Mouse (Mus musculus) spleen, postnatal 14 days (tissue): Measurements from ENCODE around the gene Tctn1.
A peak's percentile ranks its signal among the peaks of the same experiment; 100 is the strongest.

Experiments
- DNase-seq, 2 experiments: peaks; one replicate each; pipeline ENCODE4 v3.0.0; 2021 to 2022; ENCODE audit warnings: low spot score in 2 of 2

Gene Tctn1

DNA sequence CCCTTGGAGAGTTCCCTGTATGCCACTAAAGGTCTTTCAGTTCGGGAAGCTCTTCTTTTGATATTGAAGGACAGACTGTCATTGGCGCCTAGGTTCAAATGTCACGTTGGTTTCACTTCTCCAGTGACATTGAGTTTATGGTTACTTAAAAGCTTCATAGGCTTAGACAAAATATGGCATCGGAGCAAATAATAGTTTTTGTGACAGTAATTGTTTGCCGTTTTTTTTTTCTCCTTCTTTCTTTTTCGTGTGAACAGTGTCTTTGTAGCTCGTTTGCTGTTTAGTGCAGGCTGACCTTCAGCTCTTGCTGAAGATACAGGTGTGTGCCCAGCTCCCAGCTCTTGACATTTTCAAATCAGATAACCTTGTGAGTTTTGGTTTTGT lies 21.5 kb upstream of the Tctn1 start:
- DNase-seq: no peak

DNA sequence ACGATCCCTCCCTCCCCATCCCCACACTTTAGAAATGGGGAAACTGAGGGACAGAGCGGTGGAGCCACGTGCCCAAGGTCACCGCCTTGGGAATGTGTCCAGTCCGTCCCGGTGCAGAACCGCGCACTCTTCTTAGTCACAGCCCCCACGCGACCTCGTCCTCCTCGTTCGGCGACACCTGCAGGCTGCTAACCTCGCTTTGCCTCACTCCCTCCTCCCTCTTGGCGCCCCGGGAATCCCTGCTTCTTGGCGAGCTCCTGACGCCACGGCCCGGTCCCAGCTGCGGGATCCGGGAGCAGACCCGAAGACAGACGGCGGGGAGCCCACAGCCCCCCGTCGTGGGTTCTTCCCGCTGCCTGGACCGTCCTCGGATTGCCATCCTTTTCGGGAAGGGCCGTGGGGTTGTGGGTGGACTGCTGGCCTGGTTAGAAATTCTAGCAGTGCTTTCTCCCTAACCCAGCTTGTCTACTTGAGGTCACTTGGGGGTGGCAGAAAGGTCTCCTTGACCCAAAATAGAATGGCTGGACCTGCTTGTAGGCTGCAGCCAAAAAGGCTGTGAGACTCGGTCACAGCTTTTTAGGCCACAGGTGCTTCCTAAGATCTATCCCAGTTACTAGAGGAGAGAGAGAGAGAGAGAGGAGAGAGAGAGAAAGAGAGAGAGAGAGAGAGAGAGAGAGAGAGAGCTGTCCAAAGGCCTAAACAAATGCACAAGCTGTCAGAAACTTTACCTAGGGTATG lies 20.9 kb upstream of the Tctn1 start:
- peak; percentile 16 to 42 for DNase-seq

DNA sequence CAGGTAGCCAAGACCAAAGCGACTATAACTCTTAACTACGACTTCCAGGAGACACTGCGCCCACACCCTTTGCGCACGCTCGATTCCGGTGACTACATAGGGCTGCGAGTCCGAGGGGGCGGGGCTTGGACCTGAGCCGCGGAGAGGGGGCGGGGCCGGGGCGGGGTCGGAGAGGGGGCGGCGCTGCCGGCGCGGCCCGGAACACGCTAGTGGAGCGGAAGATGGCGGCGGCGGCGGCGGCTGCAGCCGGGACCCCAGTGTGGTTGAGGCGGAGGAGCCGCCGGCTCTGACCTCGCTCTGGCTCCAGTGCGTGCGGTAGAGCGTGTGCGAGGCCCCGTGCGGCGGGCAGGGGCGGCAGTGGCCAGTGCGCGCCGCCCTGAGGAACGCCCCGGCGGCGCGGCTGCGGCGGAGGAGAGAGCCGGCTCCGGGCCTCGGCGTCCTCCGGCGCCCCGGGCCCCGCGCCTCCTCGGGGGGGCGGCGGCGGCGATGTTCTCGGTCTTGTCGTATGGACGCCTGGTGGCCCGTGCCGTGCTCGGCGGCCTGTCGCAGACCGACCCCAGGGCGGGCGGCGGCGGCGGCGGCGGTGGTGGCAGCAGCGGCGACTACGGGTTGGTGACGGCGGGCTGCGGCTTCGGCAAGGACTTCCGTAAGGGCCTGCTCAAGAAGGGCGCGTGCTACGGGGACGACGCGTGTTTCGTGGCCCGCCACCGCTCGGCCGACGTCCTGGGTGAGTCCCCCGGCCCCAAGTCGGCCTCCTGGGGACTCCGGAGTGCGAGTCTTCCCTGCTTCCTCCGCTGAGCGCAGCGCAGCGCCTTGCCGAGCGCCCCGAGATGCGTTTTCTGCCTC lies 20.1 kb upstream of the Tctn1 start, which contains the start of gene Pptc7:
Gene Pptc7 (plus strand): TSS at position 183 of the 846 bp plus-strand sequence.
- DNase-seq: peak; percentile 85 to 90

DNA sequence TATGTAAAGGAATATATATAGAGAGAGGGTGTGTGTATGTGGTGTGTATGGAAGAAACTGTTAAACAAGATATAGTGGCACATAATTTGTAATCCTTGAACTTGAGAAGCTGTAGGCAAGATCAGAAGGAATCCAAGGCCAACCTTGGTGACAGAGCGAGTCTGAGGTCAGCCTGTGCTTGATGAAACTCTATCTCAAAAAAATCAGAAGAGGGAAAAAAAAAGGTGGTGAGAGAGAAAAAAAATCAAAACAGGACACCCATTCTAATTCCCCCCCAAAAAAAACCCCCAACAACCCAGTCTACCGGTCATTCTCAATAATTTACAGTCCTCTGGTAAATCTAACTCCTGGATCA lies 19.5 kb upstream of the Tctn1 start:
- DNase-seq: no peak

DNA sequence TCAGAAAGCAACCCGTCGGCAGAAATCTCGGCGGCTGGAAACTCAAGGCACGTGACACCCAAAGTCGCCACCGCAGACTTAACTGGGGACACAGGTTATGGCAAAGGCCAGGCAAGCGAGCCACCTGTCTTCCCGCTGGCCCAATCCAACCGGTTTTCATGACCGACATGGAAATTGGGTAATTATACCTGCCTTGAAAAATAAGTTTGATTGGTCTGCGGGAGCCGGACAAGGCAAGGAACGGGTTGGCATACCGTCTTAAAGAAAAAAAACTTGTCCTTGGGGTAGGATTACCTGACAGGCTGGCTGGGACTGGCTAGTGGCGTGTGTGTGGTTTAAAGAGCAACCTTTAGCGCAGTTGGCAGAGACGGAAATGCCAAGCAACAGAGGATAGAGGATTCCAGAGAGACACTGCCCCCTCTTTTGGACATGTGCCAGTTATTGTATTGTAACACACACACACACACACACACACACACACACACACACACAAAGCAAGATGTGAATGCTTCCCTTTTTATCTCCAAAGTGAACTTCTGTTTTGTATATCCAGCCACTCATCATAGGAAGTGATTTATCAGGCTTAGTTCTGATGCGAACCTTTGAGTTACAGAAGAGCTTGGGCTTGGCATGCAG lies 16.7 kb upstream of the Tctn1 start:
- DNase-seq: no peak

DNA sequence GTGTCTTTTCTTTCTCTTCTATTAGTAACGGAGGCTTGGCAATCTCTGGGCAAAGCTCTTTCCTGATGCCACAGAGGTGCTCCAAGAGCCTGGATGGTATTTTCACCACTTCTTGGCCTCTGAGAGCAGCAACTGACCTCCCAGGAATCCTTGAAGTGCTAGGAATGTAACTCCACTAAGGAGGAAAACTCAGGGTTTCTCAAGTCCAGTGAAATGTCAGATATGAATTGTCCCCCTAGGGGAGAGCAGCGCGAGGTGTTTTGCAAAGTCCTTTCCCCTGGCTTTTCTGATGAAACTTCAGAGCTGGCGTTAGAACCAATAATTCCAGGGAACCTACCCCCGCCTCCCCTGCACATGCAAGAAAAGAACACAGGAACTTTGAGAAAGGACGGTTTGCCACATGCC lies 16.2 kb upstream of the Tctn1 start:
- no peak for DNase-seq

DNA sequence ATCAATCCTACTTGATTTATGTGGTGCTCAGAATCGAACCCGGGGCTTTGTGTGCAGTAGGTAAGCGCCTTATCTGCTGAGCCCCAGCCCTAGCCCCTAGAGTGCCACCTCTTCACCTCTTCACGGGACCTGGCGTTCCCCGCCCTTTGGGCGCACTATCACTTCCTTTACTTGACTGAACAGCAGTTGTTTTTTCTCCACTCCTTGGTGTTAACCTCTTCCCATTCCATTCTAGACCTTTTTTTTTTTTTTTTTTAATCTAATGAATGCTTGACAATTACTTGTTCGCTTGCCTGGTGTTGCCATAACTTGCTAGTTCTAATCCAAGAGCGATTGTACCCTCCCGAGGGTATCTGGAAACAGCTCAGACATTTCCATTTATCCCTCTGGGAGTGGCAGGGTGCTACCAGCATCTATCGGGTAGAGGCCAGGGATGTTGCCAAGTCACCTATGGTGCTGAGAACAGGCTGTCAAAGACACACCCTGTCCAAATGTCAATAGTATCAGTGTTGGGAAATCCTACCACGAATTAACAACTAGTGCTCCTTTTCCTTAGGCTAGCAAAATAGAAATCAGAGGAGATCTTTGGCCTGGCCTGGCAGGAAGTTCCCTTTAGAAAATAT lies 15.7 kb upstream of the Tctn1 start:
- no peak for DNase-seq

DNA sequence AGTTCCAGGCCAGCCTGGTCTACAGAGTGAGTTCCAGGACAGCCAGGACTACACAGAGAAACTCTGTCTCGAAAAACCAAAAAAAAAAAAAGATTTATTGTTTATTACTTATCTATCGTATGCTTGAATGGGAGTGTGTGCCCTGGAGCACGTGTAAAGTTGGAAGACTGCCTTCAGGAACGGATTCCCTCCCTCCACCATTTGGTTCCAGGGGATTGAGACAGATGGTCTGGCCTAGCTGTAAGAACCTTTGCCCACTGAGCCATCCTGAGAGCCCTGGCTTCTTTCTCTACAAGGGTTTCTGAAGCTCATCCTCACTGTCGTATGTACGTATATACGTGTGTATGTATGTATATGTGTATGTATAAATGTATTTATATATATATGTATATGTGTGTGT lies 14.7 kb upstream of the Tctn1 start:
- no peak for DNase-seq

DNA sequence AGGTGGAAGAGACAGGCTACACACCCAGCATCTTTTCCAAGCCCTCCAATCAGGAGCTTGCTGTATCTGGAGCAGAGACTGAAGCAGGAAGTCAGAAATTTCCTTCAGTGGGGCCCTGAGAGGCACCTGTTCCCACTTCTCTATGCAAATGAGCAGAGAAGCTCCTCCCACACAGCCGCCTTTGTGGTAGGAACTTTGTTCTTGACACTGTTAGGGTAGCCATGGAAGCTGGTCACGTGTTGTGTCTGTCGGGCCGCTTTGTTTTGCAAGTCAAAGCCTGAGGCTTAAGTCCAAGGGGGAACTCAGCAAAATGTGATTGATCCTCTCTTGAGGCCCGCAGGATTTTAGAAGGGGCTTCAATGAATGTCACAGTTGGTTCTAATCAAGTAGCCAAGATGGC lies 10.5 kb upstream of the Tctn1 start:
- DNase-seq: peak; percentile 34 to 61

DNA sequence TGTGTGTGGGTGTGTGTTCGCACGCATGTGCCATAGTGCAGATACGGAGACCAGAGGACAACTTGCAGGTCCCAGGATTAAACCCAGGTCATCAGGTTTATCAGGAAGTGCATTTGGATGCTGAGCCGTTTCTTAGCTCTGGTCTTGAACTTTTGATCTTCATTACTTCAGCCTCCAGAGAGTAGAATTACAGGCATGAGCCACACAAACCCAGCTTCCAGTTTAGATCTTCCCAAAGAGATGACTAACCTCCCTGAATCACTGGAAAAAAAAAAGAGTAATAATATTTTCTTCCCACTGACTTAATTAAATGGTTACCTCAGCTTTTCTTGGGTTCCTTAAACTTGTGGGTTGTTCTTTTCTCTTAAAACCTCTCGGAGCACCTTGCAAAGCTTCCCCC lies 8.6 kb upstream of the Tctn1 start:
- DNase-seq: no peak

DNA sequence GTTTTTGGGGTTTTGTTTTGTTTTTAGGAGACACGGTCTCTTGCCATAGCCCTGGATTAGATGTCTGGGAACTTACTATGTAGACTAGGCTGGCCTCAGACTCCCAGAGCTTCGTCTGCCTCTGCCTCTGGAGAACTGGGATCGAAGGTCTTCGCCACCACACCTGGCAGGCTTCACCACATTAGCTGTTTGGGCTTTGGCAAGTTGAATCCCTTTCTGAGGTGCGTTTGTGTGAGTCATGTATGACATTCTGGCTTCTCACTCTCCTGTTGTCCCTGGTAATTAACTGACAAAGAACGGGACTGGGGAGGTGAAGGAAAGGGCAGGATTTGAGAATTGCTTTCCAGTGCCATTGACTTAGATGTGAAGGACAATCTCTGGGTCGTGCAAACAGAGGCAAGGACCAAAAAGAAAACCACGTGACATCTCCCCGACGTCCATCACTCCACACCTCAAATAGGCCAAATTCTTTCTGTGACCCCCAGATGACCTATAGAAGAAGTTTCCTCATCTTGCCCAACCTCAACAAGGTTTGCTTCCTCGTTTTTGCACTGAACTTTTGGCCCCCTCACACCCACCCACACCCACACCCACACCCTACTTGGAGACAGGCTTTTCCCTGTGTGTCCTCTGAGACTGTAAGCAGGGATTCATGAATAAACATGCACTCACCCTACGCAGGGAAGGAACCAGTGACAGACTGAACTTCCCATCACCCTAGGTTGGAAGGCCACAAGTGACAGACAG lies 4.8 kb upstream of the Tctn1 start:
- no peak for DNase-seq

DNA sequence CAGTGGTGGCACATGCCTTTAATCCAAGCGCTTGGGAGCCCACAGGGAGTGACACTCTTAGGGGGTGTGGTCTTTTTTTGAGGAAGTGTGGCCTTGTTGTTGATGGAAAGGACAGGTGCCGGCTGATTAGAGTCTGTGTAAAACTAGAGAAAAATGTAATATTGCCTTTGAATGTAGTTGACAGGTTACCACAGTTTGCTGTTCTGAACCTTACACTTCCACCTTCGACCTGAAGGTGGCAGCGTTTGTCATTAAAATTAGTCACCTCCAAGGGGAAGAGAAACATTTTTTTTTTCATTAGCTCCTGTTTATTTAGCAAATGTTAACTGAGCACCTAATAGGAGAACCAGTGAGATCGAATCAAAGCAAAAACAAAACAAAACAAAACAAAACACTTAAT lies 3.6 kb upstream of the Tctn1 start:
- DNase-seq: peak; percentile 58 to 81

DNA sequence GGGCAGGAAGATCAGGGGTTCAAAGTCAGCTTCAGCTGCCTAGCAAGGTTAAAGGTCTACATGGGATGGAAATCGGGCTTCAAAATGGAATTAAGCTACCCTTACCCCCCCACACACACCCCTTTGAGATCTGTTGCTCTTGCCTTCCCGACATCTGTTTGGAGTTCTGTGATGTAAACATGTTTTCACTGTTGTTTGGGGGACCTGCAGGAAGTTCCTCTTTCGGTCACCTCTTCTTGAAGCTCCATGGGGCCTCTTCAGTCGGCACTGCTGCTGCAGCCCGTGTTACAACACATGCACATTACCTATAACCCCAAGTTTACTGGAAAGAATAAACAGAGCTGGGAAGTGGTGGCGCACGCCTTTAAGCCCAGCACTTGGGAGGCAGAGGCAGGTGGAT lies 2.9 kb upstream of the Tctn1 start:
- no peak for DNase-seq

DNA sequence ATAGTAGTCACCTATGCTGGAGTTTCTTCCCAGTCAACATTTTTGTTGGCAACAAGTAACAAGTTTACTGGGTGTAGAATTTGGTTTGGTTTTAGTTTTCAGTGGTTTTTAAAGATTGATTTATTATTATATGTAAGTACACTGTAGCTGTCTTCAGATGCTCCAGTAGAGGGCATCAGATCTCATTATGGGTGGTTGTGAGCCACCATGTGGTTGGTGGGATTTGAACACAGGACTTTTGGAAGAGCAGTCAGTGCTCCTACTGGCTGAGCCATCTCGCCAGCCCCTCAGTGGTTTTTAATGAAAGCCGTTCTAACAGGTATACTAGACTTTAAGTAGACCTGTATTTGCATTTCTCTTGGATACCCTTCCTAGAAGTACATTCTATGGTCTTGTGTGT lies 1.7 kb upstream of the Tctn1 start:
- no peak for DNase-seq

DNA sequence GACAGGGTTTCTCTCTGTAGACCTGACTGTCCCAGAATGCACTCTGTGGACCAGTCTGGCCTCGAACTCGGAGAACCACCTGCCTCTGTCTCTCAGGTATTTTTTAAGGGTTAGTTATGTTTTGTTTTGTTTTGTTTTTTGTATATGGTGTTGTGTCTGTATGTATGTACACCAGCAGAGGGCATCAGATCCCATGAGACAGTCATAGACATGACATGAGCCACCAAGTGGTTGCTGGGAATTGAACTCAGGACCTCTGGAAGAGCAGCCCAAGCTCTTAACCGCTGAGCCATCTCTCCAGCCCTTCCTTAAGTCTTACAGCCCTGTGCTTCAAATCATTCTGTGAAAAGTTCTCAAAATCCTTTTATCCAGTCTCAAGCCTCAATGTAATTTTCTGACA lies 927 bp upstream of the Tctn1 start:
- DNase-seq: no peak

DNA sequence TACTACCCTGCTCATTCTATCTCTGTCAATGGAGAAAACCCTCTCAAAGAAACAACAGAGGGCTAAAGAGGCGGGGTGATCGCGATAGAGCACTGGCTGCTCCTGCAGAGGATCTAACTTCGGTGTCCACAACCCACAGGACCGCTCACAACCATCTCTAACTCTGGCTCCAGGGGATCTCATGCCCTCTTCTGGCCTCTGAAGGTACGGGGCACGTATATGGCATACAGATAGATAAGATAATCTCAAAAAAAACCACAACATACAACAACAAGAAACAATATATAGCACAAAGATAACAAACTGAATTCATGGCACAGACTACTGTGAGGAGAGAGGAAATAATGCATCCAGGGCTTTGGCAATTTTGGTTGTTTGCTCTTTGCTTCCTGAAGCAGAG lies 2.2 kb downstream of the Tctn1 start:
- peak in 1 of 2 experiments; percentile 36 for DNase-seq

DNA sequence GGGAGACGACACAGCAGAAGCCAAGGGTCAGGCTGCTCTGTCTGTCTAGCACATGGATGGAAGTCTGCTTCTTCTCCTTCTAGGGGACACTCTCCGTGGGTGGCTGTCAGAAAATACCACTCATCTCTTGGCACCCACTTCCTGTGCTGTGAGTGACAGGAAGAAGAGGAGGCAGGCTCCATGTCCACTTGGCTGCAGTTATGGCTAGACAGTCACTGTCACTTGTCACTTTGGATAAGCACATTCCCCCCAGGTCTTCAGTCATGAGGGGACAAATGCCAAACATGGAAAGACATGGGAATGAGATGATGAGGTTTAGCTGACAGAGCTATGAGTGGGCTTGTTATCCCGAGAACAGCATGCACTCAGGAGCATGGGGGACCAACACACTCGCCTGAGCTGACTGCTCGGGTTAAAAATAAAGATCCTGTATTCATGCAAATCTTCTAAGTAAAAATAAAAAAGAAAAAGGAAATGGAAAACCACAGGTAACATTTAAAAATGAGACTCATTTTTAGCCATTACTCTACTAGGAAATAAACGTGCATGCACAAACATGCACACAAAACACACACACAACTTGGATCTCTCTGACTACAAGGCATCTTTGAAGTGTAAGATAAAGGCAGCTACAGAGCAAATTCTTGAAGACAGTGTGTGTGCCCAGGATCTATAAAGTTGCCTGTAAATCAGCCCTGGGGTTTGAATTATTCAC lies 6.1 kb downstream of the Tctn1 start:
- DNase-seq: no peak

DNA sequence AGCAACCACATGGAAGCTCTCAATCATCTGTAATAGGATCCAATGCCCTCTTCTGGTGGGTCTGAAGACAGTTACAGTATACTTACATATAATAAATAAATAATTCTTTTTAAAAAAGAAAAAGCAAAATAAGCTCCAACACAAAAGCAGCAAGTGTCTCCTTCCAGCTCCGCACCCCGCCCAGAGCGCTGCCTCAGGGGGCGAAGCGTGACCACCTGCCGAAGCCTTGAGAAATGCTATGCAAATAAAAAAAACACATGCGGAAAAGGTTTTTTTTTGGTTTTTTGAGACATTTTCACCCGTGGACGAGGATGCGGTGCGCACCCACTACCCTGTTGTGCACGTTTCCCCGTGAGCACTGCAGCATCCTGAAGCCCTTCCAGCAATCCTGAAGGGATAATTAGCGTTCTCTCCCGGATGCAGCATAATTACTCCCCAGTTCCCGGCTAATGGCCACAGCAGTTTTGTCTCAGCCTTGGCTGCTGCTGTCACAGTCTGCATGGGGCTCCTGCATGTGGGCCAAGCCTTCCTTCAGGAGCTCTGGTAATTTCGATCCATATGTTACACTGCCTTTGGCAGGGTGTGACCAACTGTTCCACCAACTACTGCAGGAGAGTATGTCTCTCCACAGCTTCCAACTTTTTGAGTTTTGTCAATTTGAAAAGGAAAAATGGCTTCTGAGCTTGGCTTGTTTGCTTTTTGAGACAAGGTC lies 12.2 kb downstream of the Tctn1 start:
- DNase-seq: no peak

DNA sequence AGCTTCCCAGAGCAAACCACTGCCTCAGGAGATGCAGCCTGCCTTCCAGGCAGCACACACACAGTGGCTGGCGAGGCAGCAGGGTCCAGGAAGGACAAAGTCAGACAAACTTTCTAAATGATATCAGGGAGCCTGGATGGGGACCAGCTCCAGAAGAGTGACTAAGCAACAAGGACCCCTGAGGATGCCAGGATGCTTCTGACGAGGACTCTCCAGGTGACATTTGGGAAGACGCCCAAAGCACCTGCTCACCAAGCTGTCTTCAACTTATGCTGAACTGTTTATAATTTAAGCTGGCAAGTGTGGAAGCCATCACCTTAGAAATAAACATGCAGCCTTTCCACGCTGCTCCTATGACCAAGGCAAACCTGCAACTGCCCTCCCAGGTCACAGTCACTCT lies 15.0 kb downstream of the Tctn1 start:
- DNase-seq: no peak

DNA sequence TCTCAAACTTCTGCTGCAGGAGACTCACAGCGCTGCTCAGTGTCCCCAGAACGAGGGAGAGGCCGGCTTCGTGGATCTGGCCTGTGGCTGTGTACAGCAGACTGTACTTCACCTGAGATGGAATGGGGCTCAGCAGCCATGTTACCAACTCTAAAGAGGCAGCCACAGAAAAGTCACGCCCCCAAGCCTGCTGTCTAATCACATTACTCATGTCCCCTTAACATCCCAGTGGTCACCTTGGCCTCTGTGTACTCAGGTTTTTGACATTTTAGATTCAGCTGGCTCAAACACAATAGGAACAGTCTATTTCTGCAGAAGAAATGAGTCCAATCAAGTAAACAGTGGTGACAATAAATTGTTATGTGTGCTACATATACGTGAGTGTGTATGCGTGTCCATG lies 16.3 kb downstream of the Tctn1 start:
- DNase-seq: no peak
